8 mouse cellular contexts compared by ENCODE assay signal in the genomic region with DNA sequence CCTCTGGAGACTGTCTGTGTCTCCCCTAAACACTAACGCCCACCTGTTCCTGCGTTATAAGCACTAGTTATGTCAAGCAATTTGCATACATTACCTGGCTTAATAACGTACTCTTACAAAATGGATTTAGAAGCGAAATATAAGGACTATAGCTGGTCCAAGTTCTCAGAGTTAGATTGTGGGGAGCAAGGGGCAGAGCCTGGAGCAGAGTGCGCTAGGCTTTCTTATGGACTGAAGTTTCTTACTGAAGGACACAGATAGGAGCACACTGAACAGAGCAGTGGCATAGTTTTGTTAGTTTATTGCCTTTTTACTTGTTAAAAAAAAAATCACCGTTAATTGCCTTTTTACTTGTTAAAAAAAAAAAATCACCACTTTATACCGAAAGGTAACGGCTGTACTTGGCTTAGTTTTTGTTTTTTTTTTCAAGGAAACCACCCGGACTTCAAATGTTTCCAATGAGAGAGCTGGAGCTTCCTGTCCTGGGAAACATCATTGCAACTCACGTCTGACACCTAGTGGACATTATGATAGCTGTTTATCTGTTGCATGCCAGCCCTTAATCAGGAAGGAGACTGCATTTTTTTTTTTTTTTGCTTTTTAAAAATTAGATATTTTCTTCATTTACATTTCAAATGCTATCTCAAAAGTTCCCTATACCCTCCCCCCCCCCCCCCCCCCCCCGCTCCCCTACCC. TPM values are rescaled to one million over a fixed set of nuclear protein-coding genes. Genes with fewer than 3 reads are reported as not detected.
DNase-seq lines count a peak whose midpoint lies in the region; ATAC-seq and TF ChIP-seq lines count a peak whose summit lies in the region.

No protein-coding gene starts in this region.

- peaks cover 4% of the 10 kb centered on the region; the same call in 1 of the 2 replicates for H3K4me1 ChIP-seq in hindbrain, embryonic 15.5 days (replicated peaks)
- H3K4me1 ChIP-seq in hindbrain, embryonic 16.5 days (ENCODE audit: control insufficient read depth, insufficient read depth, low read depth, low read length) = no peaks in the 10 kb centered on the region
- H3K4me1 ChIP-seq in ES-Bruce4 (ENCODE audit: control insufficient read depth, insufficient read depth, low read length) = peaks cover 2% of the 10 kb centered on the region
- H3K4me1 ChIP-seq in heart, postnatal 0 days (ENCODE audit: control insufficient read depth, insufficient read depth) = peaks cover 9% of the 10 kb centered on the region; the same call in 1 of the 2 replicates
- no peaks in the 10 kb centered on the region for H3K4me1 ChIP-seq in liver, postnatal 0 days (ENCODE audit: insufficient read depth)
- H3K4me1 ChIP-seq in stomach, embryonic 15.5 days = no peaks in the 10 kb centered on the region; the same call in 1 of the 2 replicates

- WGBS in hindbrain, embryonic 15.5 days = 44% methylated on average over 10 of the region's 11 CpGs
- 43% methylated on average over 10 of the region's 11 CpGs for WGBS in hindbrain, embryonic 16.5 days
- WGBS in heart, postnatal 0 days = 30% methylated on average over 10 of the region's 11 CpGs
- WGBS in liver, postnatal 0 days (ENCODE audit: insufficient replicate concordance) = 32% methylated on average over 10 of the region's 11 CpGs
- WGBS in stomach, embryonic 15.5 days = 34% methylated on average over 10 of the region's 11 CpGs

- no peak overlapping the region for H3K27ac ChIP-seq in hindbrain, embryonic 15.5 days (replicated peaks)
- no peak overlapping the region for H3K27ac ChIP-seq in hindbrain, embryonic 16.5 days (ENCODE audit: low read depth, low read length)
- H3K27ac ChIP-seq in ES-Bruce4 (ENCODE audit: insufficient read depth, low read length) = peak overlapping the region; percentile 84
- H3K27ac ChIP-seq in heart, postnatal 0 days (ENCODE audit: low read depth) = no peak overlapping the region
- no peak overlapping the region for H3K27ac ChIP-seq in liver, postnatal 0 days (ENCODE audit: low read depth)
- H3K27ac ChIP-seq in stomach, embryonic 15.5 days = peak overlapping the region; percentile 57; the same call in 1 of the 2 replicates

- no peaks in the 10 kb centered on the region for H3K9me3 ChIP-seq in hindbrain, embryonic 15.5 days
- no peaks in the 10 kb centered on the region for H3K9me3 ChIP-seq in hindbrain, embryonic 16.5 days (ENCODE audit: control insufficient read depth, low read length)
- peaks cover 13% of the 10 kb centered on the region for H3K9me3 ChIP-seq in ES-Bruce4 (replicated peaks; ENCODE audit: control insufficient read depth, insufficient read depth, low read length, poor library complexity, severe bottlenecking)
- no peaks in the 10 kb centered on the region for H3K9me3 ChIP-seq in heart, postnatal 0 days (replicated peaks; ENCODE audit: control insufficient read depth, low read length)
- no peaks in the 10 kb centered on the region for H3K9me3 ChIP-seq in liver, postnatal 0 days (ENCODE audit: low read length)
- H3K9me3 ChIP-seq in stomach, embryonic 15.5 days = no peaks in the 10 kb centered on the region

- H3K4me3 ChIP-seq in hindbrain, embryonic 15.5 days = no peak overlapping the region
- H3K4me3 ChIP-seq in hindbrain, embryonic 16.5 days (ENCODE audit: low read length) = no peak overlapping the region
- H3K4me3 ChIP-seq in ES-Bruce4 (ENCODE audit: low read depth, low read length) = 0 out of 2 replicates have a peak overlapping the region, but pooled peaks have one; percentile 28
- peak overlapping the region; percentile 30 for H3K4me3 ChIP-seq in heart, postnatal 0 days (ENCODE audit: low read depth, low read length)
- no peak overlapping the region for H3K4me3 ChIP-seq in liver, postnatal 0 days (ENCODE audit: low read depth, low read length)
- no peak overlapping the region for H3K4me3 ChIP-seq in stomach, embryonic 15.5 days (replicated peaks)

- peak; percentile 27; the same call in 1 of the 2 replicates for ATAC-seq in hindbrain, embryonic 15.5 days (ENCODE audit: low FRiP score, low read depth)
- ATAC-seq in hindbrain, embryonic 16.5 days = no peak
- peak; percentile 60; the same call in 1 of the 2 replicates for ATAC-seq in heart, postnatal 0 days (ENCODE audit: insufficient read depth, low read depth)
- no peak for ATAC-seq in liver, postnatal 0 days
- 0 out of 2 replicates have a peak, but pooled peaks have one; percentile 29 for ATAC-seq in stomach, embryonic 15.5 days (ENCODE audit: insufficient read depth, low FRiP score, low read depth)

- H3K4me2 ChIP-seq in hindbrain, embryonic 15.5 days = no peak overlapping the region
- H3K4me2 ChIP-seq in hindbrain, embryonic 16.5 days (ENCODE audit: low read length) = no peak overlapping the region
- peak overlapping the region; percentile 50 for H3K4me2 ChIP-seq in heart, postnatal 0 days (ENCODE audit: low read depth, low read length)
- H3K4me2 ChIP-seq in liver, postnatal 0 days (ENCODE audit: low read depth, low read length) = no peak overlapping the region
- H3K4me2 ChIP-seq in stomach, embryonic 15.5 days = peak overlapping the region; percentile 35; the same call in 1 of the 2 replicates

- H3K9ac ChIP-seq in hindbrain, embryonic 15.5 days = no peak overlapping the region
- no peak overlapping the region for H3K9ac ChIP-seq in hindbrain, embryonic 16.5 days (ENCODE audit: low read depth, low read length)
- peak overlapping the region; percentile 56 for H3K9ac ChIP-seq in ES-Bruce4 (ENCODE audit: low read depth, poor library complexity, severe bottlenecking)
- no peak overlapping the region for H3K9ac ChIP-seq in heart, postnatal 0 days (replicated peaks; ENCODE audit: low read depth, low read length)
- H3K9ac ChIP-seq in liver, postnatal 0 days (replicated peaks) = no peak overlapping the region
- H3K9ac ChIP-seq in stomach, embryonic 15.5 days = no peak overlapping the region

- TF ChIP-seq EP300 in ES-Bruce4 (IDR thresholded peaks at IDR 0.05; ENCODE audit: insufficient read depth, low read depth, low read length) = no peak
- TF ChIP-seq EP300 in heart, postnatal 0 days (IDR thresholded peaks at IDR 0.05; ENCODE audit: low read depth) = no peak
- TF ChIP-seq EP300 in liver, postnatal 0 days (IDR thresholded peaks at IDR 0.05; ENCODE audit: low read depth) = no peak

- H3K27me3 ChIP-seq in hindbrain, embryonic 15.5 days = no peaks in the 10 kb centered on the region
- H3K27me3 ChIP-seq in hindbrain, embryonic 16.5 days (replicated peaks; ENCODE audit: control insufficient read depth, insufficient read depth, low read length) = no peaks in the 10 kb centered on the region
- no peaks in the 10 kb centered on the region for H3K27me3 ChIP-seq in ES-Bruce4 (ENCODE audit: control insufficient read depth, insufficient read depth, low read length, poor library complexity, severe bottlenecking)
- no peaks in the 10 kb centered on the region for H3K27me3 ChIP-seq in heart, postnatal 0 days (ENCODE audit: control insufficient read depth, insufficient read depth, low read length)
- H3K27me3 ChIP-seq in liver, postnatal 0 days (ENCODE audit: insufficient read depth, low read length) = no peaks in the 10 kb centered on the region
- no peaks in the 10 kb centered on the region for H3K27me3 ChIP-seq in stomach, embryonic 15.5 days (replicated peaks)

- TF ChIP-seq POLR2A in ES-Bruce4 (IDR thresholded peaks at IDR 0.05; ENCODE audit: insufficient read depth, low read length) = no peak

- H3K36me3 ChIP-seq in hindbrain, embryonic 15.5 days = peaks cover under 1% of the 10 kb centered on the region; the same call in 1 of the 2 replicates
- no peaks in the 10 kb centered on the region for H3K36me3 ChIP-seq in hindbrain, embryonic 16.5 days (ENCODE audit: control insufficient read depth, insufficient read depth, low read length)
- H3K36me3 ChIP-seq in ES-Bruce4 (ENCODE audit: control insufficient read depth, insufficient read depth, low read length, poor library complexity, severe bottlenecking) = no peaks in the 10 kb centered on the region
- no peaks in the 10 kb centered on the region for H3K36me3 ChIP-seq in heart, postnatal 0 days (replicated peaks; ENCODE audit: control insufficient read depth, insufficient read depth, low read length)
- no peaks in the 10 kb centered on the region for H3K36me3 ChIP-seq in liver, postnatal 0 days (replicated peaks; ENCODE audit: insufficient read depth, low read length)
- no peaks in the 10 kb centered on the region for H3K36me3 ChIP-seq in stomach, embryonic 15.5 days

- DNase-seq in cerebellum, adult 9-10 months = peak; percentile 66
- DNase-seq in heart, postnatal 0 days (ENCODE audit: low spot score) = peak; percentile 86
- peak; percentile 20 for DNase-seq in liver, postnatal 0 days
- DNase-seq in natural killer cell, adult 2 months (ENCODE audit: low spot score in 2 of 2) = no peak

- peak; percentile 10 for TF ChIP-seq CTCF in ES-Bruce4 (IDR thresholded peaks at IDR 0.05; ENCODE audit: low read depth, low read length)
- peak; percentile 87 for TF ChIP-seq CTCF in heart, postnatal 0 days (IDR thresholded peaks at IDR 0.05; ENCODE audit: low read depth)
- peak; percentile 77 for TF ChIP-seq CTCF in liver, postnatal 0 days (IDR thresholded peaks at IDR 0.05; ENCODE audit: low read depth)

RNA-seq across cellular contexts. Expression of gene Cavin4, which starts 17.5 kb away (rescaled TPM):
- polyA plus RNA-seq in hindbrain, embryonic 15.5 days (2015; fragmentation: Nextera tagmentation; extraction: Ambion mirVana) = 1.00 and 1.5 TPM in 2 replicates
- polyA plus RNA-seq in hindbrain, embryonic 16.5 days (2015; fragmentation: Nextera tagmentation; extraction: Ambion mirVana) = 0.88 and 1.9 TPM in 2 replicates
- polyA plus RNA-seq in ES-Bruce4 (2011; ENCODE audit: insufficient read depth, insufficient read length, low read depth, missing spikeins) = 4.1 and 4.7 TPM in 2 replicates
- 18.1 and 27.7 TPM in 2 replicates for total RNA-seq in heart, postnatal 0 days (2014; rRNA removed; ENCODE audit: low replicate concordance)
- 25.0 and 27.7 TPM in 2 replicates for polyA plus RNA-seq in heart, postnatal 0 days (2015; fragmentation: Nextera tagmentation; extraction: Ambion mirVana)
- polyA plus RNA-seq in liver, postnatal 0 days (2015; fragmentation: Nextera tagmentation; extraction: Ambion mirVana) = 0.05 and 0.73 TPM in 2 replicates
- polyA plus RNA-seq in stomach, embryonic 15.5 days (2015; fragmentation: Nextera tagmentation; extraction: Ambion mirVana) = 0.59 and 1.2 TPM in 2 replicates

Comparison
In these comparisons a context has a peak if more than half of its experiments do, and no peak if none do; other contexts are left out.
1. ATAC-seq: peak in hindbrain, embryonic 15.5 days (single experiment), heart, postnatal 0 days (single experiment) and stomach, embryonic 15.5 days (single experiment); none in hindbrain, embryonic 16.5 days (single experiment) and liver, postnatal 0 days (single experiment).
2. H3K27ac ChIP-seq: peak in ES-Bruce4 (single experiment) and stomach, embryonic 15.5 days (single experiment); none in hindbrain, embryonic 15.5 days (single experiment), hindbrain, embryonic 16.5 days (single experiment), heart, postnatal 0 days (single experiment) and liver, postnatal 0 days (single experiment).
3. H3K4me2 ChIP-seq: peak in heart, postnatal 0 days (single experiment) and stomach, embryonic 15.5 days (single experiment); none in hindbrain, embryonic 15.5 days (single experiment), hindbrain, embryonic 16.5 days (single experiment) and liver, postnatal 0 days (single experiment).
4. H3K4me3 ChIP-seq: peak in ES-Bruce4 (single experiment) and heart, postnatal 0 days (single experiment); none in hindbrain, embryonic 15.5 days (single experiment), hindbrain, embryonic 16.5 days (single experiment), liver, postnatal 0 days (single experiment) and stomach, embryonic 15.5 days (single experiment).
5. CTCF ChIP-seq: peak in every context shown above with its lines; median percentile 87 in heart, postnatal 0 days; 77 in liver, postnatal 0 days; 10 in ES-Bruce4.
6. DNase-seq: peak in cerebellum, adult 9-10 months (single experiment), heart, postnatal 0 days (single experiment) and liver, postnatal 0 days (single experiment); none in natural killer cell, adult 2 months (0 of 2).